Mouse (Mus musculus) MEL (cell line): ENCODE measurements around the gene Mfsd4b3. TPM values are rescaled to one million over a fixed set of nuclear protein-coding genes. Genes with fewer than 3 reads are reported as not detected.

Source experiments
- DNase-seq: peaks from one replicate; pipeline ENCODE4 v3.0.0; 2011; ENCODE audit warnings: low read depth, low spot score
- H3K27ac ChIP-seq: 2 replicates; pipeline ENCODE4 v1.5.1; 2012; ENCODE audit warnings: low read depth, mild to moderate bottlenecking, control low read depth, low read length, moderate library complexity; ENCODE audit not compliant: control insufficient read depth
- H3K27me3 ChIP-seq, 2 experiments: fragments of 150-350 bp in 1 of 2; sonication (generic) in 1 of 2; 2 replicates each; pipeline ENCODE4 v1.6.1; 2012; ENCODE audit warnings: low read length in 2 of 2, mild to moderate bottlenecking in 2 of 2, improper control_type of control experiment in 1 of 2, moderate library complexity in 1 of 2; ENCODE audit not compliant: insufficient read depth in 2 of 2, control insufficient read depth in 1 of 2
- H3K36me3 ChIP-seq, 2 experiments: 2 replicates each; pipeline ENCODE4 v1.6.1; 2012 to 2014; ENCODE audit warnings: low read length in 2 of 2, improper control_type of control experiment in 1 of 2, inconsistent platforms in 1 of 2, mild to moderate bottlenecking in 1 of 2; ENCODE audit not compliant: insufficient read depth in 2 of 2, control insufficient read depth in 1 of 2
- H3K4me1 ChIP-seq, 2 experiments: fragments of 150-350 bp in 1 of 2; sonication (generic) in 1 of 2; 2 replicates each; pipeline ENCODE4 v1.6.1; 2012; ENCODE audit warnings: low read length in 2 of 2, improper control_type of control experiment in 1 of 2, mild to moderate bottlenecking in 1 of 2; ENCODE audit not compliant: insufficient read depth in 2 of 2, control insufficient read depth in 1 of 2
- H3K4me3 ChIP-seq, 2 experiments: fragments of 150-350 bp in 1 of 2; sonication (generic) in 1 of 2; 2 replicates each; pipeline ENCODE4 v1.5.1; 2012; ENCODE audit warnings: low read depth in 2 of 2, low read length in 2 of 2, mild to moderate bottlenecking in 2 of 2, moderate library complexity in 2 of 2, control low read depth in 1 of 2, improper control_type of control experiment in 1 of 2; ENCODE audit not compliant: control insufficient read depth in 1 of 2, insufficient read depth in 1 of 2
- H3K79me2 ChIP-seq: 2 replicates; pipeline ENCODE4 v1.6.1; 2012; ENCODE audit warnings: mild to moderate bottlenecking, low read length, moderate library complexity; ENCODE audit not compliant: control insufficient read depth, poor library complexity, insufficient read depth
- H3K9ac ChIP-seq: 2 replicates; pipeline ENCODE4 v1.6.1; 2012; ENCODE audit warnings: low read depth, mild to moderate bottlenecking, control low read depth, low read length, moderate library complexity; ENCODE audit not compliant: control insufficient read depth, poor library complexity, severe bottlenecking
- H3K9me3 ChIP-seq: fragments of 150-350 bp; sonication (generic); replicated peaks from 2 replicates; pipeline ENCODE4 v1.6.1; 2012; ENCODE audit warnings: mild to moderate bottlenecking, low read length, improper control_type of control experiment, moderate library complexity; ENCODE audit not compliant: insufficient read depth
- BHLHE40 ChIP-seq: IDR thresholded peaks from 2 replicates; pipeline ENCODE4 v1.6.1; 2012; ENCODE audit warnings: low read depth, mild to moderate bottlenecking, inconsistent platforms, low read length, improper control_type of control experiment, borderline replicate concordance
- CTCF ChIP-seq, 3 experiments: IDR thresholded peaks in 2 of 3; conservative IDR thresholded peaks in 1 of 3; 2 replicates each; pipeline ENCODE4 v1.5.1; 2011 to 2012; ENCODE audit warnings: low read length in 3 of 3, low read depth in 2 of 3, mild to moderate bottlenecking in 2 of 3, improper control_type of control experiment in 1 of 3, inconsistent platforms in 1 of 3, mixed read lengths in 1 of 3, moderate library complexity in 1 of 3; ENCODE audit not compliant: control insufficient read depth in 1 of 3, insufficient read depth in 1 of 3, poor library complexity in 1 of 3, severe bottlenecking in 1 of 3
- ETS1 ChIP-seq: IDR thresholded peaks from 2 replicates; pipeline ENCODE4 v1.6.1; 2012; ENCODE audit warnings: low read depth, mild to moderate bottlenecking, inconsistent platforms, low read length, improper control_type of control experiment, moderate library complexity
- HCFC1 ChIP-seq: IDR thresholded peaks from 2 replicates; pipeline ENCODE4 v1.6.1; 2012; ENCODE audit warnings: low read depth, mild to moderate bottlenecking, inconsistent platforms, low read length, improper control_type of control experiment, moderate library complexity
- KAT2A ChIP-seq: conservative IDR thresholded peaks from 2 replicates; pipeline ENCODE4 v1.6.1; 2012; ENCODE audit warnings: low read depth, low read length, improper control_type of control experiment, inconsistent platforms
- MAX ChIP-seq: IDR thresholded peaks from 2 replicates; pipeline ENCODE4 v1.6.1; 2011; ENCODE audit warnings: low read length, improper control_type of control experiment
- MAZ ChIP-seq: IDR thresholded peaks from 2 replicates; pipeline ENCODE4 v1.6.1; 2012; ENCODE audit warnings: low read depth, mild to moderate bottlenecking, inconsistent platforms, low read length, improper control_type of control experiment
- MXI1 ChIP-seq: IDR thresholded peaks from 2 replicates; pipeline ENCODE4 v1.6.1; 2011; ENCODE audit warnings: mild to moderate bottlenecking, low read depth, low read length, improper control_type of control experiment
- MYC ChIP-seq: IDR thresholded peaks from 2 replicates; pipeline ENCODE4 v1.6.1; 2011; ENCODE audit warnings: low read depth, mild to moderate bottlenecking, low read length, improper control_type of control experiment, moderate library complexity
- NELFE ChIP-seq: IDR thresholded peaks from 2 replicates; pipeline ENCODE4 v1.6.1; 2011; ENCODE audit warnings: low read depth, low read length, improper control_type of control experiment
- NRF1 ChIP-seq: IDR thresholded peaks from 2 replicates; pipeline ENCODE4 v1.6.1; 2014; ENCODE audit warnings: low read depth, mild to moderate bottlenecking, inconsistent platforms, low read length, improper control_type of control experiment, moderate library complexity; ENCODE audit not compliant: poor library complexity, insufficient read depth, severe bottlenecking
- POLR2A ChIP-seq, 2 experiments: IDR thresholded peaks; 2 replicates each; pipeline ENCODE4 v1.6.1; 2011 to 2012; ENCODE audit warnings: low read length in 2 of 2, mild to moderate bottlenecking in 2 of 2, control low read depth in 1 of 2, improper control_type of control experiment in 1 of 2, low read depth in 1 of 2, moderate library complexity in 1 of 2; ENCODE audit not compliant: control insufficient read depth in 1 of 2, insufficient read depth in 1 of 2, poor library complexity in 1 of 2
- POLR2AphosphoS2 ChIP-seq: IDR thresholded peaks from 2 replicates; pipeline ENCODE4 v1.6.1; 2011; ENCODE audit warnings: low read length, improper control_type of control experiment
- POLR2AphosphoS5 ChIP-seq: IDR thresholded peaks from 2 replicates; pipeline ENCODE4 v1.6.1; 2012; ENCODE audit warnings: low read depth, borderline replicate concordance, mild to moderate bottlenecking, inconsistent platforms, low read length, moderate library complexity, mixed read lengths
- RAD21 ChIP-seq: IDR thresholded peaks from 2 replicates; pipeline ENCODE4 v1.6.1; 2011; ENCODE audit warnings: mild to moderate bottlenecking, low read depth, low read length, improper control_type of control experiment
- RCOR1 ChIP-seq: IDR thresholded peaks from 2 replicates; pipeline ENCODE4 v1.6.1; 2012; ENCODE audit warnings: low read depth, mild to moderate bottlenecking, inconsistent platforms, low read length, improper control_type of control experiment
- SIN3A ChIP-seq: IDR thresholded peaks from 2 replicates; pipeline ENCODE4 v1.6.1; 2012; ENCODE audit warnings: low read length, improper control_type of control experiment, inconsistent platforms
- SMC3 ChIP-seq: IDR thresholded peaks from 2 replicates; pipeline ENCODE4 v1.6.1; 2011; ENCODE audit warnings: low read depth, low read length, improper control_type of control experiment
- TAL1 ChIP-seq: IDR thresholded peaks from 2 replicates; pipeline ENCODE4 v1.6.1; 2012; ENCODE audit warnings: mild to moderate bottlenecking, inconsistent platforms, low read length, moderate library complexity, mixed read lengths
- TBP ChIP-seq: IDR thresholded peaks from 2 replicates; pipeline ENCODE4 v1.8.0; 2011; ENCODE audit warnings: low read depth, low read length, improper control_type of control experiment
- UBTF ChIP-seq: IDR thresholded peaks from 2 replicates; pipeline ENCODE4 v1.6.1; 2012; ENCODE audit warnings: low read depth, mild to moderate bottlenecking, inconsistent platforms, low read length, improper control_type of control experiment, moderate library complexity, borderline replicate concordance; ENCODE audit not compliant: insufficient read depth
- USF1 ChIP-seq: IDR thresholded peaks from 2 replicates; pipeline ENCODE4 v1.6.1; 2014; ENCODE audit warnings: low read depth, mild to moderate bottlenecking, inconsistent platforms, low read length, improper control_type of control experiment, moderate library complexity
- USF2 ChIP-seq, 2 experiments: IDR thresholded peaks; 2 replicates each; pipeline ENCODE4 v1.6.1; 2011 to 2012; ENCODE audit warnings: improper control_type of control experiment in 2 of 2, low read length in 2 of 2, borderline replicate concordance in 1 of 2, inconsistent platforms in 1 of 2, low read depth in 1 of 2, mild to moderate bottlenecking in 1 of 2; ENCODE audit not compliant: insufficient read depth in 1 of 2
- ZMIZ1 ChIP-seq: IDR thresholded peaks from 2 replicates; pipeline ENCODE4 v1.6.1; 2012; ENCODE audit warnings: low read depth, mild to moderate bottlenecking, inconsistent platforms, low read length, improper control_type of control experiment, moderate library complexity
- polyA plus RNA-seq, 2 experiments: library from polyadenylated mRNA; stranded (reverse) in 1 of 2; unstranded in 1 of 2; fragments of >175 nt in 1 of 2; fragments of >200 nt in 1 of 2; gene quantifications; 2 replicates each; pipeline versions ENCODE4 v1.2.1 to v1.2.4; 2012; ENCODE audit warnings: low replicate concordance in 2 of 2, low read depth in 1 of 2; ENCODE audit not compliant: insufficient read length in 2 of 2, insufficient read depth in 1 of 2, missing spikeins in 1 of 2
- total RNA-seq: library from RNA; depleted of rRNA; stranded (reverse); fragments of 300-350 nt; gene quantifications from 2 replicates; pipeline ENCODE4 v1.2.3, GENCODE M21; 2012; rRNA removed

Mfsd4b3 gene
- total RNA-seq (not detected in 2 replicates), polyA plus RNA-seq (not detected)

DNA sequence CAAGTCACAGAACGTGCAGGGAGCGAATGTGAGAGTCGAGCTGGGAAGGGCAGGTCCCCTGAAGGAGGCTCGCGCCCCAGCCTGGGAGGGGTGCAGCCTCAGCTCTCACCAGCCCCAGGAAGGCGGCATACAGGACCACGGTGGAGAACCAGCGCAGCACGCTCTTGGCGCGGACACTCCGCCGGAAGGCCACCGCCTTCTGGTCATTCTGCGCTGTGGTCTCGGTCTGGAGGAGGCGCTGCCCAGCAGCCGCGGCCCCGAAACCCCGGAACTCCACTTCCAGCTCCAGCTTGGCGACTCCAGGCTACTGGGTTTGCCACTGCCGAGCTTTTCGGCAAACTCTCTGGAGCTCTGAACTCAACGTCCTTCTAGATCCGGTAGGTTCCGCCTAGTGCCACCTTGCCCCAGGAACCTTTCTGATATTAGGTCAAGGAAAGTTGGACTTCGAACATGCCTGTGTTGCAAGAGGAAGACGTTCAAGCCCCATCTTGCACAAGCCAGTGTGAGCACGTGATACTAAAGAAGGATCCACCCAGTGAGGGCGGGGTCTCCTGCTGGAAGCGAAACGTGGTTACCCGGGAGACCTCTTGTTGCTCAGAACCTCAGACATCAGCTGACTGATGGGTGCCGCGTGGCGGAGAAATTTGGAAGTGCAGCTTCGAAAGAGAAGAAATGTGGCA, at the start of gene Mfsd4b3:
TSS of gene Mfsd4b3 (minus strand) at position 393 of the 680 bp plus-strand sequence.
- H3K4me1 ChIP-seq = peaks cover 0 to 6% of the 10 kb centered on the region in 2 experiments; a peak in 2 of 4 replicates
- H3K27ac ChIP-seq = no peak within 1 kb of the TSS
- no peaks in the 10 kb centered on the region for H3K27me3 ChIP-seq
- DNase-seq = peak; percentile 92
- no peaks in the 10 kb centered on the region for H3K9me3 ChIP-seq
- peak within 1 kb of the TSS; percentile 38 to 53 for H3K4me3 ChIP-seq
- H3K79me2 ChIP-seq = no peaks in the 10 kb centered on the region
- TF ChIP-seq POLR2A (IDR thresholded peaks at IDR 0.05; ENCODE audit: control insufficient read depth in 1 of 2, insufficient read depth in 1 of 2, low read depth in 1 of 2, low read length in 2 of 2, poor library complexity in 1 of 2) (peak in 1 of 2 experiments; percentile 39; a peak in 1 of 4 replicates), MYC (0 out of 2 replicates have a peak, but pooled peaks have one; percentile 35), ETS1 (peak; percentile 51), POLR2AphosphoS2 (no peak), MAZ (no peak), KAT2A (no peak), SMC3 (peak; percentile 63), TAL1 (no peak), MXI1 (peak; percentile 87), TBP (no peak), ZMIZ1 (no peak), RCOR1 (no peak), SIN3A (peak; percentile 87), POLR2AphosphoS5 (no peak), BHLHE40 (peak; percentile 57; the same call in 1 of the 2 replicates), CTCF (IDR thresholded peaks at IDR 0.05 in 2 of 3, conservative IDR thresholded peaks at IDR 0.05 in 1 of 3; ENCODE audit: control insufficient read depth in 1 of 3, insufficient read depth in 1 of 3, low read depth in 2 of 3, low read length in 3 of 3, poor library complexity in 1 of 3, severe bottlenecking in 1 of 3) (peak; percentile 52 to 66 (median 60)), USF1 (peak; percentile 92), RAD21 (peak; percentile 57), NRF1 (no peak), UBTF (no peak), HCFC1 (peak; percentile 44; the same call in 1 of the 2 replicates), USF2 (IDR thresholded peaks at IDR 0.05; ENCODE audit: borderline replicate concordance in 1 of 2, insufficient read depth in 1 of 2, low read depth in 1 of 2, low read length in 2 of 2) (peak; percentile 22 to 46; a peak in 1 of 4 replicates), MAX (peak; percentile 89), NELFE (no peak)
- TF ChIP-seq, all 39 proteins: peak for 13
- H3K9ac ChIP-seq = peak within 1 kb of the TSS; percentile 42
- H3K36me3 ChIP-seq = peaks cover 0 to 5% of the 10 kb centered on the region in 2 experiments; a peak in 2 of 4 replicates
